Mouse (Mus musculus) c-Kit-positive CD71-positive TER-119-positive erythroid progenitor cells, embryonic 14.5 days (primary cell): ENCODE results near the gene Phip.

Source experiments
- DNase-seq: peaks from one replicate; pipeline ENCODE4 v3.0.0-alpha.2; 2013; ENCODE audit warnings: low spot score

Phip gene

GRCm38 (mm10) chr9:82975342-82976215 is at the start of gene Phip:
Gene Phip, minus strand, starts transcription at chr9:82975516.
- peak; percentile 85 for DNase-seq

GRCm38 (mm10) chr9:83023724-83024123 is 48.4 kb upstream of the Phip start:
- DNase-seq = no peak

- DNase-seq = no peak
Measured at GRCm38 (mm10) chr9:83014516-83014915, 39.2 kb upstream of the Phip start.

- DNase-seq = no peak
Measured at GRCm38 (mm10) chr9:83008306-83008705, 33.0 kb upstream of the Phip start.

GRCm38 (mm10) chr9:83001342-83001741 is 26.0 kb upstream of the Phip start:
- DNase-seq = no peak

GRCm38 (mm10) chr9:82997765-82998500 is 22.6 kb upstream of the Phip start:
- no peak for DNase-seq

GRCm38 (mm10) chr9:82976936-82977335 is 1.6 kb upstream of the Phip start:
- no peak for DNase-seq

GRCm38 (mm10) chr9:82976219-82976618 is 903 bp upstream of the Phip start:
- DNase-seq = peak; percentile 42

- no peak for DNase-seq
Measured at GRCm38 (mm10) chr9:82974962-82975341, 364 bp downstream of the Phip start.

- peak; percentile 69 for DNase-seq
Measured at GRCm38 (mm10) chr9:82974187-82974861, 992 bp downstream of the Phip start.

GRCm38 (mm10) chr9:82973321-82973892 is 1.9 kb downstream of the Phip start:
- DNase-seq = peak; percentile 37

- DNase-seq = no peak
Measured at GRCm38 (mm10) chr9:82971433-82971832, 3.9 kb downstream of the Phip start.

GRCm38 (mm10) chr9:82967076-82967621 is 8.2 kb downstream of the Phip start:
- DNase-seq = no peak

- DNase-seq = no peak
Measured at GRCm38 (mm10) chr9:82963981-82964380, 11.3 kb downstream of the Phip start.

- no peak for DNase-seq
Measured at GRCm38 (mm10) chr9:82961352-82961751, 14.0 kb downstream of the Phip start.

GRCm38 (mm10) chr9:82955267-82955666 is 20.0 kb downstream of the Phip start:
- no peak for DNase-seq

GRCm38 (mm10) chr9:82952330-82952729 is 23.0 kb downstream of the Phip start:
- DNase-seq = no peak

GRCm38 (mm10) chr9:82951435-82952004 is 23.8 kb downstream of the Phip start:
- no peak for DNase-seq

GRCm38 (mm10) chr9:82907246-82907645 is 68.1 kb downstream of the Phip start:
- DNase-seq = no peak

- no peak for DNase-seq
Measured at GRCm38 (mm10) chr9:82888645-82889044, 86.7 kb downstream of the Phip start.

GRCm38 (mm10) chr9:82884177-82884576 is 91.1 kb downstream of the Phip start:
- DNase-seq = peak; percentile 8

- DNase-seq = no peak
Measured at GRCm38 (mm10) chr9:82877078-82877477, 98.2 kb downstream of the Phip start.
